Mouse (Mus musculus) myocyte (in vitro differentiated cells): ENCODE measurements at regions not wholly inside any gene's neighbourhood (a gene's known extent, or its start where the extent isn't known, plus 50 kb on each side); places are given as distances from the start of the nearest gene placed in this dataset.

Experiments used
- H3K27me3 ChIP-seq: one replicate; pipeline ENCODE4 v1.6.1; 2011; ENCODE audit not compliant: control insufficient read depth, insufficient read depth, insufficient read length
- H3K36me3 ChIP-seq: one replicate; pipeline ENCODE4 v1.6.1; 2011; ENCODE audit not compliant: control insufficient read depth, insufficient read depth
- H3K4me2 ChIP-seq: one replicate; pipeline ENCODE4 v1.6.1; 2011; ENCODE audit warnings: low read depth, control low read depth
- H3K4me3 ChIP-seq: one replicate; pipeline ENCODE4 v1.5.1; 2011; ENCODE audit warnings: mild to moderate bottlenecking, control low read depth, moderate library complexity
- H3K79me2 ChIP-seq: one replicate; pipeline ENCODE4 v1.6.1; 2011; ENCODE audit not compliant: control insufficient read depth, insufficient read depth
- H3ac ChIP-seq: one replicate; pipeline ENCODE4 v1.6.1; 2011; ENCODE audit not compliant: control insufficient read depth, insufficient read length
- CEBPB ChIP-seq: IDR thresholded peaks from 2 replicates; pipeline ENCODE4 v1.6.1; 2011; ENCODE audit warnings: mild to moderate bottlenecking, moderate library complexity; ENCODE audit not compliant: poor library complexity, insufficient read depth, severe bottlenecking
- E2F4 ChIP-seq: IDR thresholded peaks from one replicate; pipeline ENCODE4 v1.6.1; 2011; ENCODE audit warnings: mild to moderate bottlenecking, control low read depth, moderate library complexity; ENCODE audit not compliant: insufficient read depth
- MAX ChIP-seq: IDR thresholded peaks from one replicate; pipeline ENCODE4 v1.6.1; 2011; ENCODE audit warnings: low read depth, mild to moderate bottlenecking, control low read depth
- MYOD1 ChIP-seq, 3 experiments: IDR thresholded peaks; one replicate each; pipeline ENCODE4 v1.6.1; 2011; ENCODE audit warnings: control low read depth in 2 of 3, low read depth in 2 of 3, mild to moderate bottlenecking in 2 of 3, moderate library complexity in 1 of 3; ENCODE audit not compliant: insufficient read length in 2 of 3, control insufficient read depth in 1 of 3
- MYOG ChIP-seq, 3 experiments: IDR thresholded peaks; one replicate each; pipeline ENCODE4 v1.6.1; 2011; ENCODE audit warnings: control low read depth in 2 of 3, low read depth in 2 of 3, mild to moderate bottlenecking in 2 of 3; ENCODE audit not compliant: insufficient read length in 2 of 3, control insufficient read depth in 1 of 3, insufficient read depth in 1 of 3
- POLR2A ChIP-seq: IDR thresholded peaks from one replicate; pipeline ENCODE4 v1.6.1; 2011; ENCODE audit warnings: low read depth, mild to moderate bottlenecking, control low read depth, moderate library complexity; ENCODE audit not compliant: insufficient read length
- POLR2AphosphoS2 ChIP-seq: IDR thresholded peaks from one replicate; pipeline ENCODE4 v1.6.1; 2011; ENCODE audit warnings: low read depth, control low read depth; ENCODE audit not compliant: insufficient read length
- REST ChIP-seq: IDR thresholded peaks from one replicate; pipeline ENCODE4 v1.6.1; 2011; ENCODE audit warnings: mild to moderate bottlenecking, control low read depth, moderate library complexity; ENCODE audit not compliant: insufficient read depth, insufficient read length
- SRF ChIP-seq: IDR thresholded peaks from one replicate; pipeline ENCODE4 v1.6.1; 2011; ENCODE audit warnings: low read depth; ENCODE audit not compliant: control insufficient read depth, insufficient read length
- TCF12 ChIP-seq: IDR thresholded peaks from one replicate; pipeline ENCODE4 v1.6.1; 2011; ENCODE audit warnings: mild to moderate bottlenecking, control low read depth; ENCODE audit not compliant: poor library complexity, insufficient read depth, severe bottlenecking
- TCF3 ChIP-seq: IDR thresholded peaks from one replicate; pipeline ENCODE4 v1.6.1; 2011; ENCODE audit warnings: low read depth, control low read depth; ENCODE audit not compliant: insufficient read length
- USF1 ChIP-seq: IDR thresholded peaks from one replicate; pipeline ENCODE4 v1.6.1; 2011; ENCODE audit warnings: low read depth, mild to moderate bottlenecking, control low read depth, moderate library complexity

GRCm38 (mm10) chr7:115025803-115026202 is 282.3 kb downstream of the Insc start:
- TF ChIP-seq SRF, result no peak
- no peak for TF ChIP-seq E2F4
- TF ChIP-seq MYOG (IDR thresholded peaks at IDR 0.05; ENCODE audit: control insufficient read depth in 1 of 3, insufficient read depth in 1 of 3, insufficient read length in 2 of 3, low read depth in 2 of 3), result no peak
- TF ChIP-seq CEBPB, result no peak
- TF ChIP-seq TCF3, result no peak
- no peak for TF ChIP-seq POLR2A
- TF ChIP-seq USF1, result no peak
- TF ChIP-seq TCF12, result no peak
- no peak for TF ChIP-seq MAX
- Histone ChIP-seq H3K27me3 (no peaks in the 10 kb centered on the region), H3K4me3 (no peak overlapping the region), H3K36me3 (no peaks in the 10 kb centered on the region), H3ac (no peak overlapping the region), H3K79me2 (no peaks in the 10 kb centered on the region), H3K4me2 (no peak overlapping the region)

- Histone ChIP-seq H3K79me2 (no peaks in the 10 kb centered on the region), H3K4me2 (no peak overlapping the region), H3ac (no peak overlapping the region), H3K36me3 (no peaks in the 10 kb centered on the region), H3K4me3 (no peak overlapping the region), H3K27me3 (no peaks in the 10 kb centered on the region)
- TF ChIP-seq CEBPB (no peak), TCF12 (no peak), TCF3 (no peak), MYOG (IDR thresholded peaks at IDR 0.05; ENCODE audit: control insufficient read depth in 1 of 3, insufficient read depth in 1 of 3, insufficient read length in 2 of 3, low read depth in 2 of 3) (no peak), REST (no peak), POLR2AphosphoS2 (no peak), MYOD1 (IDR thresholded peaks at IDR 0.05; ENCODE audit: control insufficient read depth in 1 of 3, insufficient read length in 2 of 3, low read depth in 2 of 3) (no peak), POLR2A (no peak), SRF (no peak), E2F4 (no peak)
Measured at GRCm38 (mm10) chr7:115027685-115028084, 284.2 kb downstream of the Insc start.

- no peaks in the 10 kb centered on the region for H3K36me3 ChIP-seq
- H3K4me3 ChIP-seq, result no peak overlapping the region
- no peaks in the 10 kb centered on the region for H3K79me2 ChIP-seq
- TF ChIP-seq REST (no peak), MYOG (IDR thresholded peaks at IDR 0.05; ENCODE audit: control insufficient read depth in 1 of 3, insufficient read depth in 1 of 3, insufficient read length in 2 of 3, low read depth in 2 of 3) (no peak), USF1 (no peak), TCF12 (no peak), TCF3 (no peak), MYOD1 (IDR thresholded peaks at IDR 0.05; ENCODE audit: control insufficient read depth in 1 of 3, insufficient read length in 2 of 3, low read depth in 2 of 3) (no peak), CEBPB (no peak), POLR2AphosphoS2 (no peak), MAX (no peak), E2F4 (no peak), SRF (no peak), POLR2A (no peak)
- no peaks in the 10 kb centered on the region for H3K27me3 ChIP-seq
- H3K4me2 ChIP-seq, result no peak overlapping the region
- H3ac ChIP-seq, result no peak overlapping the region
Measured at GRCm38 (mm10) chr7:115033987-115034386, 290.5 kb downstream of the Insc start.

DNA sequence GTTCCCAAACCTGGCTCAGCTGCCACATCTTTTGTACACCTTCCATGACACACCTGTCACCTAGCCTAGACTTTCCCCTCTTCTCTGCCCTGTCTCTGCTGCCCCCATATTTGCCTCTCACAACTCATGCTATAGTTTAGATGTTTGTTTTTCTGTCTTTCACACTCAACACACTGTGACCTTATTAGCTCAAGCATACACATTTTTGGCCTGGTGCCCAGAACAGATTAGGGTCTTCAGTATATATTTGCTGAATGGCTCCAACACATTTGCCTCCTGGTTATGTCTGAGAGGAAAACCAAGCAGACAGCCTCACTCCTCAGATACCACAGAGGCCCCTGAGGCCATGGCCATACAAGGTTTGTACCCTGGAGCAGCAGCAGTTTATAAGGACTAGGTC is 312.0 kb downstream of the Insc start:
- no peak overlapping the region for H3K4me2 ChIP-seq
- TF ChIP-seq SRF (no peak), POLR2AphosphoS2 (no peak), TCF12 (no peak), REST (no peak), MAX (no peak), USF1 (no peak), POLR2A (no peak), E2F4 (no peak), CEBPB (no peak), TCF3 (no peak), MYOG (IDR thresholded peaks at IDR 0.05; ENCODE audit: control insufficient read depth in 1 of 3, insufficient read depth in 1 of 3, insufficient read length in 2 of 3, low read depth in 2 of 3) (no peak)
- H3K27me3 ChIP-seq, result no peaks in the 10 kb centered on the region
- no peaks in the 10 kb centered on the region for H3K36me3 ChIP-seq
- no peak overlapping the region for H3K4me3 ChIP-seq
- no peaks in the 10 kb centered on the region for H3K79me2 ChIP-seq
- H3ac ChIP-seq, result no peak overlapping the region

DNA sequence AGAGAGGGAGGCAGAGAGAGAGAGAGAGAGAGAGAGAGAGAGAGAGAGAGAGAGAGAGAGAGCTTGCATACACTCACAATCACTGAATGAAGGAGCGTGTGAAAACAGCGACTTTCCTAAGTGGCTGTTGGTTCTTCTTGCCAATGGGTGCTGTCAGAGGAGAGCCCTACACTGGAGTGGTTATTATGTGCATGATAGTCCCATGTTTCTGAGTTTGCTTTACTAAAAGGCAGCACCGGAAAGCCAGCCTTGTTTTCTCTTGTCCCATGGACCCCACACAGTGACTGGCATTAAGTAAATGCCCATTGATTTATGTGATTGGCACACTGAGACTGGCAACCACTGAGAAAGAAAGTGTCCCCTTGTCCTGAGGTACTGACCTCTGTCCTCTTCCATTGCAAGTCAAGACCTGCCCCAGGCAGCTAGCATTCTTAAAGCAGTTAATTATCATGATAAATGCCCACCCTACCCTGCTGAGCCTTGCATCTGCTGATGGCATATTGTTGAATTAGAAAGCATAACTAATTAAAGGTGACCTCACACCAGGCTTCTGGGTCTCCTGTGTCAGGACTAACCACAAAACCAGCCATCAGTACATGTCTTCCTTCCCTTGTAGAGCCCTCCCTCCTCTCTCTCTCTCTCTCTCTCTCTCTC is 313.6 kb downstream of the Insc start:
- H3K79me2 ChIP-seq, result no peaks in the 10 kb centered on the region
- TF ChIP-seq E2F4 (no peak), TCF3 (no peak), SRF (no peak), REST (no peak), CEBPB (no peak), MYOG (IDR thresholded peaks at IDR 0.05; ENCODE audit: control insufficient read depth in 1 of 3, insufficient read depth in 1 of 3, insufficient read length in 2 of 3, low read depth in 2 of 3) (no peak), MAX (no peak), POLR2A (no peak), USF1 (no peak), POLR2AphosphoS2 (no peak), TCF12 (no peak), MYOD1 (IDR thresholded peaks at IDR 0.05; ENCODE audit: control insufficient read depth in 1 of 3, insufficient read length in 2 of 3, low read depth in 2 of 3) (no peak)
- H3ac ChIP-seq, result no peak overlapping the region
- no peaks in the 10 kb centered on the region for H3K36me3 ChIP-seq
- H3K27me3 ChIP-seq, result no peaks in the 10 kb centered on the region
- no peak overlapping the region for H3K4me3 ChIP-seq
- no peak overlapping the region for H3K4me2 ChIP-seq
